In the genomic region with DNA sequence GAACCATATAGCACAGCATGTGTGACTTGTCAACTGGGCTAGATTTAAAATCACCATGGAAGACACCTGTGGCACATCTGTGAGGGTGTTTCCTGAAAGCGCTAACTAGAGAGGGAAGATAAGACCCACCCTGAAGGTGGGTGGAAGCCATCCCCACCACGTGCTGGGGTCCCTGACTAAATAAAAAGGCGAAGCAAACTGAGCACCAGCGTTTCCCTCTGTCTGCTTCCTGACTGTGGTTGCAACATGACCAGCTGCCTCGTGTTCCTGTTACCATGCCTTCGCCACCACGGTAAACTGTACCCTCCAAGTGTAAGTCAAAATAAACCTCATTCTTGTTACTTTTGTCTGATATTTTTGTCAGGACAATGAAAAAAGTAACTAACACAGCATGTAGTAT, we compare ENCODE assay signal across 21 mouse cellular contexts. TPM values are rescaled to one million over a fixed set of nuclear protein-coding genes. Genes with fewer than 3 reads are reported as not detected.
A peak's percentile ranks its signal among the peaks of the same experiment; 100 is the strongest.
DNase-seq lines count a peak whose midpoint lies in the region; ATAC-seq and TF ChIP-seq lines count a peak whose summit lies in the region.
"Had no signal": no experiment of that assay in that cellular context is flagged by ENCODE, and none has a peak within 500 bp of the region (broad histone marks: within the 10 kb centered on the region; RNA-seq: fewer than 3 reads in every experiment).

No protein-coding gene starts in this region.

- TF ChIP-seq POLR2A in lung, adult 2 months (IDR thresholded peaks at IDR 0.05; ENCODE audit: borderline replicate concordance, extremely low read depth, low read depth, low read length): no peak

- peaks cover 44% of the 10 kb centered on the region for H3K4me1 ChIP-seq in lung, embryonic 14.5 days (ENCODE audit: insufficient read depth)
- peaks cover 43% of the 10 kb centered on the region for H3K4me1 ChIP-seq in lung, adult 2 months (ENCODE audit: control insufficient read depth, insufficient read depth, low read length)
- peaks cover 20% of the 10 kb centered on the region for H3K4me1 ChIP-seq in midbrain, embryonic 10.5 days
- peaks cover 56% of the 10 kb centered on the region for H3K4me1 ChIP-seq in intestine, embryonic 15.5 days (replicated peaks)
- H3K4me1 ChIP-seq in heart, embryonic 10.5 days: peaks cover 23% of the 10 kb centered on the region; the same call in 1 of the 2 replicates

- H3K9ac ChIP-seq in lung, embryonic 14.5 days: no peak overlapping the region
- no peak overlapping the region for H3K9ac ChIP-seq in intestine, embryonic 15.5 days
- H3K9ac ChIP-seq: embryonic facial prominence, embryonic 13.5 days; forebrain, postnatal 0 days; hindbrain, embryonic 15.5 days; limb, embryonic 12.5 days; liver, embryonic 13.5 days had no signal

- ATAC-seq in lung, embryonic 14.5 days (ENCODE audit: insufficient read depth): no peak
- peak; percentile 78 for ATAC-seq in common myeloid progenitor, adult 5-6 weeks (replicated peaks; ENCODE audit: low read depth, poor library complexity, severe bottlenecking)
- ATAC-seq in intestine, embryonic 15.5 days: no peak
- ATAC-seq: forebrain, postnatal 0 days; intestine, postnatal 0 days had no signal

- H3K36me3 ChIP-seq in lung, embryonic 14.5 days (ENCODE audit: insufficient read depth): no peaks in the 10 kb centered on the region
- no peaks in the 10 kb centered on the region for H3K36me3 ChIP-seq in midbrain, embryonic 10.5 days
- no peaks in the 10 kb centered on the region for H3K36me3 ChIP-seq in intestine, embryonic 15.5 days
- no peaks in the 10 kb centered on the region for H3K36me3 ChIP-seq in heart, embryonic 10.5 days
- H3K36me3 ChIP-seq: embryonic facial prominence, embryonic 13.5 days; hindbrain, embryonic 15.5 days; limb, embryonic 12.5 days; liver, embryonic 13.5 days had no signal

- H3K9me3 ChIP-seq in lung, embryonic 14.5 days (ENCODE audit: low read depth, low read length): no peaks in the 10 kb centered on the region
- no peaks in the 10 kb centered on the region for H3K9me3 ChIP-seq in midbrain, embryonic 10.5 days (replicated peaks)
- H3K9me3 ChIP-seq in intestine, embryonic 15.5 days: no peaks in the 10 kb centered on the region
- no peaks in the 10 kb centered on the region for H3K9me3 ChIP-seq in heart, embryonic 10.5 days
- H3K9me3 ChIP-seq: embryonic facial prominence, embryonic 13.5 days; hindbrain, embryonic 15.5 days; limb, embryonic 12.5 days; liver, embryonic 13.5 days had no signal

- no peak for TF ChIP-seq CTCF in lung, embryonic 14.5 days (IDR thresholded peaks at IDR 0.05; ENCODE audit: low read depth)
- no peak for TF ChIP-seq CTCF in lung, adult 2 months (IDR thresholded peaks at IDR 0.05; ENCODE audit: insufficient read depth, low read length)

- H3K27ac ChIP-seq in lung, embryonic 14.5 days (ENCODE audit: low read depth): 0 out of 2 replicates have a peak overlapping the region, but pooled peaks have one; percentile 22
- no peak overlapping the region for H3K27ac ChIP-seq in midbrain, embryonic 10.5 days (replicated peaks)
- H3K27ac ChIP-seq in intestine, embryonic 15.5 days: no peak overlapping the region
- no peak overlapping the region for H3K27ac ChIP-seq in heart, embryonic 10.5 days
- H3K27ac ChIP-seq: embryonic facial prominence, embryonic 13.5 days; hindbrain, embryonic 15.5 days; left cerebral cortex, adult 2 months; limb, embryonic 12.5 days; liver, embryonic 13.5 days; macrophage had no signal

- H3K4me3 ChIP-seq in lung, embryonic 14.5 days (ENCODE audit: low read depth, low read length): no peak overlapping the region
- H3K4me3 ChIP-seq in lung, adult 2 months (replicated peaks; ENCODE audit: extremely low read depth, low read depth, low read length): no peak overlapping the region
- no peak overlapping the region for H3K4me3 ChIP-seq in midbrain, embryonic 10.5 days
- no peak overlapping the region for H3K4me3 ChIP-seq in intestine, embryonic 15.5 days (replicated peaks)
- no peak overlapping the region for H3K4me3 ChIP-seq in heart, embryonic 10.5 days
- H3K4me3 ChIP-seq: embryonic facial prominence, embryonic 13.5 days; gastrocnemius, adult 2 months; hindbrain, embryonic 15.5 days; left cerebral cortex, adult 2 months; limb, embryonic 12.5 days; liver, embryonic 13.5 days had no signal

- WGBS in lung, embryonic 14.5 days: 42% methylated on average over 7 of the region's 7 CpGs
- 32% methylated on average over 7 of the region's 7 CpGs for WGBS in lung, adult 2 months
- WGBS in midbrain, embryonic 10.5 days: 79% methylated on average over 7 of the region's 7 CpGs
- WGBS in intestine, embryonic 15.5 days: 60% methylated on average over 7 of the region's 7 CpGs
- WGBS in heart, embryonic 10.5 days: 63% methylated on average over 7 of the region's 7 CpGs

- no peak overlapping the region for H3K4me2 ChIP-seq in lung, embryonic 14.5 days
- no peak overlapping the region for H3K4me2 ChIP-seq in intestine, embryonic 15.5 days (replicated peaks)
- H3K4me2 ChIP-seq: embryonic facial prominence, embryonic 13.5 days; hindbrain, embryonic 15.5 days; limb, embryonic 12.5 days; liver, embryonic 13.5 days had no signal

- no peaks in the 10 kb centered on the region for H3K27me3 ChIP-seq in lung, embryonic 14.5 days (ENCODE audit: insufficient read depth, low read length)
- H3K27me3 ChIP-seq in midbrain, embryonic 10.5 days (ENCODE audit: low read depth, poor library complexity, severe bottlenecking): no peaks in the 10 kb centered on the region
- no peaks in the 10 kb centered on the region for H3K27me3 ChIP-seq in intestine, embryonic 15.5 days (replicated peaks)
- H3K27me3 ChIP-seq in heart, embryonic 10.5 days (ENCODE audit: insufficient read depth, poor library complexity, severe bottlenecking): no peaks in the 10 kb centered on the region; the same call in 1 of the 2 replicates
- H3K27me3 ChIP-seq: embryonic facial prominence, embryonic 13.5 days; hindbrain, embryonic 15.5 days; limb, embryonic 12.5 days; liver, embryonic 13.5 days had no signal

- no peak for DNase-seq in lung, embryonic 14.5 days
- no peak for DNase-seq in lung, adult 2 months
- DNase-seq in thymus, adult 18-20 months: peak; percentile 44 to 62
- DNase-seq in midbrain, embryonic 10.5 days (ENCODE audit: low spot score): no peak
- DNase-seq in heart, embryonic 10.5 days (ENCODE audit: low spot score): no peak
- DNase-seq: adrenal gland, adult 2 months; cerebellum, adult 18-20 months; forebrain, postnatal 0 days; gastrocnemius, adult 2 months; heart, postnatal 14 days; liver, embryonic 13.5 days; midbrain, embryonic 14.5 days; retina, postnatal 1 day had no signal

RNA-seq across cellular contexts. Expression of a gene that starts 13.0 kb away (rescaled TPM):
- polyA plus RNA-seq in lung, embryonic 14.5 days (2014; fragmentation: Nextera tagmentation; extraction: Ambion mirVana): 17.1 and 18.3 TPM in 2 replicates
- polyA plus RNA-seq in lung, adult 2 months (2012; rRNA removed): 14.1 and 14.7 TPM in 2 replicates
- 10.1 and 15.6 TPM in 2 replicates for total RNA-seq in common myeloid progenitor, adult 5-6 weeks (2017)
- polyA plus RNA-seq in midbrain, embryonic 10.5 days (2016; fragmentation: Nextera tagmentation; extraction: Ambion mirVana): 14.2 and 18.7 TPM in 2 replicates
- polyA plus RNA-seq in intestine, embryonic 15.5 days (2015; fragmentation: Nextera tagmentation; extraction: Ambion mirVana): 23.0 and 23.1 TPM in 2 replicates
- 3.3 and 7.6 TPM in 2 replicates for polyA plus RNA-seq in heart, embryonic 10.5 days (2016; fragmentation: Nextera tagmentation; extraction: Ambion mirVana)

Comparison
In these comparisons a context has a peak if more than half of its experiments do, and no peak if none do; other contexts are left out.
1. DNase-seq: peak in thymus, adult 18-20 months (2 of 2); none in lung, embryonic 14.5 days (single experiment), lung, adult 2 months (single experiment), midbrain, embryonic 10.5 days (single experiment) and heart, embryonic 10.5 days (single experiment).